Mouse (Mus musculus) monocyte, adult 2 months (primary cell): ENCODE measurements around the gene Lep.

Experiments
- DNase-seq, 2 experiments: peaks; one replicate each; pipeline ENCODE4 v3.0.0; 2022; ENCODE audit warnings: low spot score in 2 of 2, low read depth in 1 of 2

The Lep gene

DNA sequence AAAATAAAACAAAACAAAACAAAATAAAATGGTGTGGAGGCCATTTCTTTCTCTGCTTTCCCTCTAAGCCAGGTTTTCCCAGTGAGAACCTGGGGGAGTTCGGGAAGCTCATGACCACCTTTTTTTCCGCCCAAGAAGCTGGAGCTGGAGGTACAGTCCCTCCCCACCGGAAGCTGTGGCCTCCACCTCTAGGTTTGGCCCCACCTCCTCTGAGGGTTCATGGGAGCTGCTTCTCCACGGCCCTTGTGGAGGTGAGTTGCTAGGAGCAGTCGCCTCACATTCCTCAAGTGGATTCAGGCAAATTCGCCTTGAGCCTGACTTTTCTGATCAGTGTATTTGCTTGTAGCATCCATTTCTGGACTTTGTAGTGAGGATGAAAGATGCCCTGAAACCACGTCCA is 55.7 kb downstream of the Lep start:
- DNase-seq: no peak

DNA sequence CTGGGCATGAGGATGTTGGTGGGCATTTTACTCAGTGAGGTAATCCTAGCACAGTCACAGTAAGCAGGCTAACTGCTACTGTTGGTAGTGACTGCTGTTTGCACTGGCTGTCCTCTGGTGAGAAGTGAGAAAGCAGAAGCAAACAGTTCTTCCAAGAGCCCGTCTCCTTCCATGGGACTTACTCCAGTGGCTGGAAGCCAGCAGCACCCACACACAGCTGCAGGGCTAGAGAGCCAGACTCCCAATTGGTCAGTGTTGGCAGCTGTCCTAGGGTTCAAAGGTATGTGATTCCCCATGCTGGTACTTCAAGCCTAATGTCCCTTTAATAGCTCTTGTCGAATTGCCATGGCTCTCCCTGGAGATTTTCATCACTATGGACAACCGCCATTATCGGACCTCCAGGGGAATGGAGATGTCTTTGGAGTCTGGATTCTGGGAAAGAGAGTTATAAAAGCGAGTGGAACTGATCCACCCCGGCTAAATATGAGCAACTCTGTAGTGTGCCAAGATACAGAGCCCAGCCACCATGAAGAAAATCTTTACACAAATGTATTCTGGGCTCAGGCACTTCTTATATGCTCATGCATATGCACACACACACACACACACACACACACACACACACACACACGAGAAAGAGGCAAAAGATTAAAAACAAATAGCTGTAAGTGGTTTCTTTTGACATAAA is 57.5 kb downstream of the Lep start:
- no peak for DNase-seq

GRCm38 (mm10) chr6:29118231-29118630 is 58.2 kb downstream of the Lep start:
- DNase-seq: no peak

- no peak for DNase-seq
Observed at GRCm38 (mm10) chr6:29118963-29119362, 58.9 kb downstream of the Lep start.

- no peak for DNase-seq
Observed at GRCm38 (mm10) chr6:29119990-29120389, 60.0 kb downstream of the Lep start.
